7 mouse cellular contexts compared by ENCODE assay signal in genomic region chr13:21855146-21855545, GRCm38 (mm10). TPM values are rescaled to one million over a fixed set of nuclear protein-coding genes. Genes with fewer than 3 reads are reported as not detected.
DNase-seq lines count a peak whose midpoint lies in the region; ATAC-seq and TF ChIP-seq lines count a peak whose summit lies in the region.

No protein-coding gene starts in this region.

- no peak for TF ChIP-seq POLR2A in kidney, adult 2 months (IDR thresholded peaks at IDR 0.05; ENCODE audit: low read depth, low read length)
- TF ChIP-seq POLR2A in spleen, adult 2 months (IDR thresholded peaks at IDR 0.05; ENCODE audit: low read depth, low read length): no peak

- H3K27ac ChIP-seq in kidney, adult 2 months (ENCODE audit: insufficient read depth, low read depth, low read length): no peak overlapping the region
- no peak overlapping the region for H3K27ac ChIP-seq in limb, embryonic 11.5 days (replicated peaks; ENCODE audit: low read depth, low read length)
- H3K27ac ChIP-seq in midbrain, embryonic 13.5 days: no peak overlapping the region
- no peak overlapping the region for H3K27ac ChIP-seq in spleen, adult 2 months (ENCODE audit: insufficient read depth, low read length)

- TF ChIP-seq CTCF in kidney, adult 2 months (conservative IDR thresholded peaks at IDR 0.05; ENCODE audit: insufficient read depth, insufficient read length, low read depth, low read length): no peak
- TF ChIP-seq CTCF in spleen, adult 2 months (IDR thresholded peaks at IDR 0.05; ENCODE audit: extremely low read depth, insufficient read depth, insufficient read length, insufficient replicate concordance): no peak

- no peak for ATAC-seq in limb, embryonic 11.5 days (ENCODE audit: insufficient number of reproducible peaks, low FRiP score, low TSS enrichment, low read depth)
- ATAC-seq in midbrain, embryonic 13.5 days: 0 out of 2 replicates have a peak, but pooled peaks have one; percentile 30

- WGBS in kidney, adult 2 months: 11% methylated on average over 11 of the region's 11 CpGs
- WGBS in limb, embryonic 11.5 days: 1% methylated on average over 11 of the region's 11 CpGs
- WGBS in midbrain, embryonic 13.5 days: 2% methylated on average over 11 of the region's 11 CpGs
- WGBS in spleen, adult 2 months: 18% methylated on average over 11 of the region's 11 CpGs

- H3K4me2 ChIP-seq in limb, embryonic 11.5 days (ENCODE audit: low read depth, severe bottlenecking): peak overlapping the region; percentile 26; the same call in 1 of the 2 replicates
- H3K4me2 ChIP-seq in midbrain, embryonic 13.5 days (replicated peaks): peak overlapping the region; percentile 49

- H3K9me3 ChIP-seq in limb, embryonic 11.5 days (ENCODE audit: control insufficient read depth, low read length): no peaks in the 10 kb centered on the region
- H3K9me3 ChIP-seq in midbrain, embryonic 13.5 days: no peaks in the 10 kb centered on the region

- no peak overlapping the region for H3K4me3 ChIP-seq in kidney, adult 2 months (ENCODE audit: insufficient read depth, low read depth, low read length)
- H3K4me3 ChIP-seq in limb, embryonic 11.5 days (ENCODE audit: low read depth, low read length): peak overlapping the region; percentile 32
- H3K4me3 ChIP-seq in midbrain, embryonic 13.5 days (replicated peaks): peak overlapping the region; percentile 42
- H3K4me3 ChIP-seq in spleen, adult 2 months (ENCODE audit: extremely low read depth, insufficient read depth, insufficient read length): no peak overlapping the region

- H3K27me3 ChIP-seq in kidney, adult 2 months (replicated peaks; ENCODE audit: control insufficient read depth, insufficient read depth, low read length): no peaks in the 10 kb centered on the region
- no peaks in the 10 kb centered on the region for H3K27me3 ChIP-seq in limb, embryonic 11.5 days (ENCODE audit: control insufficient read depth, insufficient read depth, low read length)
- H3K27me3 ChIP-seq in midbrain, embryonic 13.5 days: peaks cover 9% of the 10 kb centered on the region; the same call in 1 of the 2 replicates
- H3K27me3 ChIP-seq in spleen, adult 2 months (ENCODE audit: control insufficient read depth, insufficient read depth, low read length): no peaks in the 10 kb centered on the region

- peak; percentile 64 for DNase-seq in adipocyte (ENCODE audit: low spot score)
- peak; percentile 88 to 94 for DNase-seq in cerebellum, postnatal 36 days
- DNase-seq in heart, adult 11 months: peak; percentile 96
- DNase-seq in kidney, adult 2 months: peak; percentile 82
- DNase-seq in limb, embryonic 11.5 days (ENCODE audit: low spot score): peak; percentile 92
- DNase-seq in spleen, adult 2 months (ENCODE audit: low read depth in 1 of 2, low spot score in 2 of 2): peak; percentile 14 to 52

- H3K9ac ChIP-seq in limb, embryonic 11.5 days (ENCODE audit: low read length): no peak overlapping the region
- no peak overlapping the region for H3K9ac ChIP-seq in midbrain, embryonic 13.5 days (replicated peaks)

- H3K4me1 ChIP-seq in kidney, adult 2 months (ENCODE audit: control insufficient read depth, insufficient read depth, low read length): no peaks in the 10 kb centered on the region
- no peaks in the 10 kb centered on the region for H3K4me1 ChIP-seq in limb, embryonic 11.5 days (ENCODE audit: control insufficient read depth, insufficient read depth, low read length)
- 0 out of 2 replicates have a peak, but pooled peaks cover 5% of the 10 kb centered on the region for H3K4me1 ChIP-seq in midbrain, embryonic 13.5 days (replicated peaks)
- peaks cover 4% of the 10 kb centered on the region for H3K4me1 ChIP-seq in spleen, adult 2 months (ENCODE audit: control insufficient read depth, insufficient read depth, insufficient read length)

- H3K36me3 ChIP-seq in kidney, adult 2 months (ENCODE audit: control insufficient read depth, insufficient read depth, low read length): no peaks in the 10 kb centered on the region
- H3K36me3 ChIP-seq in limb, embryonic 11.5 days (ENCODE audit: control insufficient read depth, insufficient read depth, low read length): no peaks in the 10 kb centered on the region
- H3K36me3 ChIP-seq in midbrain, embryonic 13.5 days: no peaks in the 10 kb centered on the region
- H3K36me3 ChIP-seq in spleen, adult 2 months (ENCODE audit: control insufficient read depth, insufficient read depth, low read length): no peaks in the 10 kb centered on the region

RNA-seq across cellular contexts. Expression of gene Hist1h2br, which starts 21.6 kb away (rescaled TPM):
- polyA plus RNA-seq in kidney, adult 2 months (2012; rRNA removed): 1.3 and 2.1 TPM in 2 replicates
- 21.5 and 24.2 TPM in 2 replicates for polyA plus RNA-seq in limb, embryonic 11.5 days (2014; fragmentation: Nextera tagmentation; extraction: Ambion mirVana)
- polyA plus RNA-seq in midbrain, embryonic 13.5 days (2015; fragmentation: Nextera tagmentation; extraction: Ambion mirVana): 11.3 and 12.2 TPM in 2 replicates
- 28.5 and 55.0 TPM in 2 replicates for polyA plus RNA-seq in spleen, adult 2 months (2012; rRNA removed)

RNA-seq across cellular contexts. Expression of gene Hist1h2ap, which starts 21.8 kb away (rescaled TPM):
- polyA plus RNA-seq in kidney, adult 2 months (2012; rRNA removed): 7.6 and 8.6 TPM in 2 replicates
- 6,460 and 6,662 TPM in 2 replicates for polyA plus RNA-seq in limb, embryonic 11.5 days (2014; fragmentation: Nextera tagmentation; extraction: Ambion mirVana)
- 1,729 and 1,932 TPM in 2 replicates for polyA plus RNA-seq in midbrain, embryonic 13.5 days (2015; fragmentation: Nextera tagmentation; extraction: Ambion mirVana)
- 366 and 1,278 TPM in 2 replicates for polyA plus RNA-seq in spleen, adult 2 months (2012; rRNA removed)

RNA-seq across cellular contexts. Expression of gene Hist1h4n, which starts 23.1 kb away (rescaled TPM):
- 3.6 and 5.2 TPM in 2 replicates for polyA plus RNA-seq in kidney, adult 2 months (2012; rRNA removed)
- polyA plus RNA-seq in limb, embryonic 11.5 days (2014; fragmentation: Nextera tagmentation; extraction: Ambion mirVana): 11.8 and 15.0 TPM in 2 replicates
- polyA plus RNA-seq in midbrain, embryonic 13.5 days (2015; fragmentation: Nextera tagmentation; extraction: Ambion mirVana): 11.0 and 11.2 TPM in 2 replicates
- 61.9 and 76.0 TPM in 2 replicates for polyA plus RNA-seq in spleen, adult 2 months (2012; rRNA removed)

RNA-seq across cellular contexts. Expression of gene Hist1h4m, which starts 43.6 kb away (rescaled TPM):
- not detected in 2 replicates for polyA plus RNA-seq in kidney, adult 2 months (2012; rRNA removed)
- polyA plus RNA-seq in limb, embryonic 11.5 days (2014; fragmentation: Nextera tagmentation; extraction: Ambion mirVana): not detected in 2 replicates
- polyA plus RNA-seq in midbrain, embryonic 13.5 days (2015; fragmentation: Nextera tagmentation; extraction: Ambion mirVana): not detected in 2 replicates
- not detected in 2 replicates for polyA plus RNA-seq in spleen, adult 2 months (2012; rRNA removed)

RNA-seq across cellular contexts. Expression of gene Hist1h2ao, which starts 44.9 kb away (rescaled TPM):
- polyA plus RNA-seq in kidney, adult 2 months (2012; rRNA removed): not detected in 2 replicates
- 2.5 and 3.6 TPM in 2 replicates for polyA plus RNA-seq in limb, embryonic 11.5 days (2014; fragmentation: Nextera tagmentation; extraction: Ambion mirVana)
- not detected in 2 replicates for polyA plus RNA-seq in midbrain, embryonic 13.5 days (2015; fragmentation: Nextera tagmentation; extraction: Ambion mirVana)
- not detected in 2 replicates for polyA plus RNA-seq in spleen, adult 2 months (2012; rRNA removed)

Comparison
In these comparisons a context has a peak if more than half of its experiments do, and no peak if none do; other contexts are left out.
1. DNase-seq: peak in every context shown above with its lines; median percentile 96 in heart, adult 11 months; 92 in limb, embryonic 11.5 days; 91 in cerebellum, postnatal 36 days; 82 in kidney, adult 2 months; 64 in adipocyte; 33 in spleen, adult 2 months.
2. H3K4me3 ChIP-seq: peak in limb, embryonic 11.5 days (single experiment) and midbrain, embryonic 13.5 days (single experiment); none in kidney, adult 2 months (single experiment) and spleen, adult 2 months (single experiment).
3. RNA of gene Hist1h2ap, which starts 21.8 kb away (polyA plus RNA-seq): 6,460 to 6,662 TPM in limb, embryonic 11.5 days, 1,729 to 1,932 TPM in midbrain, embryonic 13.5 days and 366 to 1,278 TPM in spleen, adult 2 months; 7.6 to 8.6 TPM in kidney, adult 2 months; every median in the first group is over 10 times any median in the second.